Mouse (Mus musculus) kidney, adult 2 months (tissue): ENCODE results near the gene Tgds.

Source experiments
- CTCF ChIP-seq: fragments of 200-500 bp; conservative IDR thresholded peaks from 2 replicates; pipeline ENCODE4 v1.5.1; 2011; ENCODE audit warnings: low read depth, mild to moderate bottlenecking, control low read depth, low read length, moderate library complexity, mixed read lengths; ENCODE audit not compliant: insufficient read depth, insufficient read length
- POLR2A ChIP-seq: fragments of 200-500 bp; IDR thresholded peaks from one replicate; pipeline ENCODE4 v1.6.1; 2011; ENCODE audit warnings: low read depth, low read length, control low read depth

GRCm38 (mm10) chr14:118136744-118137452, 4.3 kb upstream of the Tgds start, which contains the start of gene Gpr180:
- TF ChIP-seq CTCF: no peak
- TF ChIP-seq POLR2A: no peak
